Mouse (Mus musculus) limb, embryonic 15.5 days (tissue): ENCODE measurements at regions not wholly inside any gene's neighbourhood (a gene's known extent, or its start where the extent isn't known, plus 50 kb on each side); places are given as distances from the start of the nearest gene placed in this dataset.
A peak's percentile ranks its signal among the peaks of the same experiment; 100 is the strongest.

ENCODE experiments used
- ATAC-seq: fragments of 200-750 bp; cut with Nextera tagmentation; 2 replicates; pipeline ENCODE4 v1.8.0; 2017; ENCODE audit warnings: low read depth, moderate TSS enrichment; ENCODE audit not compliant: insufficient number of reproducible peaks, low FRiP score, low TSS enrichment
- H3K27ac ChIP-seq: fragments of 300-500 bp; sonication (generic); 2 replicates; pipeline ENCODE4 v1.5.1; 2015; ENCODE audit warnings: moderate library complexity, mild to moderate bottlenecking, inconsistent platforms
- H3K27me3 ChIP-seq: fragments of 300-500 bp; sonication (generic); 2 replicates; pipeline ENCODE4 v1.6.1; 2015; ENCODE audit warnings: inconsistent platforms
- H3K36me3 ChIP-seq: fragments of 300-500 bp; sonication (generic); 2 replicates; pipeline ENCODE4 v1.6.1; 2015; ENCODE audit warnings: inconsistent platforms
- H3K4me1 ChIP-seq: fragments of 300-500 bp; sonication (generic); 2 replicates; pipeline ENCODE4 v1.6.1; 2015; ENCODE audit warnings: inconsistent platforms
- H3K4me2 ChIP-seq: fragments of 300-500 bp; sonication (generic); 2 replicates; pipeline ENCODE4 v1.6.1; 2015; ENCODE audit warnings: mild to moderate bottlenecking, inconsistent platforms
- H3K4me3 ChIP-seq: fragments of 300-500 bp; sonication (generic); 2 replicates; pipeline ENCODE4 v1.5.1; 2015; ENCODE audit warnings: mild to moderate bottlenecking, inconsistent platforms
- H3K9ac ChIP-seq: fragments of 300-500 bp; sonication (generic); 2 replicates; pipeline ENCODE4 v1.6.1; 2015; ENCODE audit warnings: inconsistent platforms
- H3K9me3 ChIP-seq: fragments of 300-500 bp; sonication (generic); 2 replicates; pipeline ENCODE4 v1.6.1; 2016; ENCODE audit warnings: inconsistent platforms
- WGBS: fragments of 180-500 bp; shearing (Covaris S2); methylation state at CpG from one replicate; pipeline ENCODE4 v1.1.7; 2015; 5-methylcytosine and 5-hydroxymethylcytosine counted together

DNA sequence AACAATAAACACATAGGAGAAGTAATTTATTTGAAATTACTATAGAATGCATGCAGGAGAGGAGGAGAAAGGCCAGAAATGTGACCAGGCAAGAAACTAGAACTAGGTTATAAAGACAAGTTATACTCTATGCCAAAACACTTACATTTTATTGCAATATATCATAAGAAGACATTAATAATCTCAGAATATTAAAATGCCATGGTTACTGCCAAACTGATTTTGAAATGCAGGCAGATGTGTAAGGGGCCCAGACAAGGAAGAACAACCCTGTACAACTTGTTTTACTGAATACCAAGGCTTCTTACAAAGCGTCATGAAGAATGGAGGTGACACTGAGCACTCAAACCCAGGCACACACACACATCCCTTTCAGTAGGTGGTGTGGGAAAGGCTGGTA lies 68.9 kb upstream of the Ahr start:
- Histone ChIP-seq H3K27ac (peak overlapping the region; percentile 22; the same call in 1 of the 2 replicates), H3K9me3 (no peaks in the 10 kb centered on the region), H3K4me2 (no peak overlapping the region), H3K36me3 (no peaks in the 10 kb centered on the region), H3K4me3 (no peak overlapping the region), H3K27me3 (no peaks in the 10 kb centered on the region), H3K9ac (no peak overlapping the region), H3K4me1 (no peaks in the 10 kb centered on the region)
- WGBS, result 69% methylated on average over 1 of the region's 1 CpGs
- ATAC-seq, result no peak

- H3K27me3 ChIP-seq, result no peaks in the 10 kb centered on the region
- H3K27ac ChIP-seq, result no peak overlapping the region
- WGBS, result 79% methylated on average over 3 of the region's 3 CpGs
- no peak overlapping the region for H3K9ac ChIP-seq
- H3K4me1 ChIP-seq, result no peaks in the 10 kb centered on the region
- no peak for ATAC-seq
- no peak overlapping the region for H3K4me2 ChIP-seq
- H3K9me3 ChIP-seq, result no peaks in the 10 kb centered on the region
- H3K36me3 ChIP-seq, result no peaks in the 10 kb centered on the region
- H3K4me3 ChIP-seq, result no peak overlapping the region
Measured at GRCm38 (mm10) chr12:35602589-35602988, 67.8 kb upstream of the Ahr start.

DNA sequence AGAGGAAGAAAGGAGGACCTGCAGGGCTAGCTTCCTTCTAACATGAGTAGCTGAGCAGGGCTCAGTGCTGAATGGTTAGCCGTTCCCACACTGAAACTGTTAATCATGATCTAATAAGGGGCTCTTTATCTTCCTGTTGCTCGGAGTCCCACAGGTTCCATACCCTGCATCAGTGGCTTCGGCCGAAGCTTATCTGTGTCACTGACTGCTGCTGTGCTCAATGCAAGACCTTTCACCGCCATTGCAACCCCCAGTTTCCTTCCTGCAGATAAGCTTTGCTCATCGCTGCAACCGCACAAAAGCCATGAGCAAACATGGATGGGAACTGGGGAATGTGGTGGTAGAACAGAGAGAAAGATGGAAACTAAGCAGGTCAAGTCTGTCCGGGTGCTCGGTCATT lies 63.5 kb upstream of the Ahr start:
- Histone ChIP-seq H3K4me3 (no peak overlapping the region), H3K27me3 (no peaks in the 10 kb centered on the region), H3K27ac (no peak overlapping the region), H3K4me2 (no peak overlapping the region), H3K4me1 (no peaks in the 10 kb centered on the region), H3K9ac (no peak overlapping the region), H3K9me3 (no peaks in the 10 kb centered on the region), H3K36me3 (no peaks in the 10 kb centered on the region)
- ATAC-seq, result no peak
- 90% methylated on average over 9 of the region's 9 CpGs for WGBS

DNA sequence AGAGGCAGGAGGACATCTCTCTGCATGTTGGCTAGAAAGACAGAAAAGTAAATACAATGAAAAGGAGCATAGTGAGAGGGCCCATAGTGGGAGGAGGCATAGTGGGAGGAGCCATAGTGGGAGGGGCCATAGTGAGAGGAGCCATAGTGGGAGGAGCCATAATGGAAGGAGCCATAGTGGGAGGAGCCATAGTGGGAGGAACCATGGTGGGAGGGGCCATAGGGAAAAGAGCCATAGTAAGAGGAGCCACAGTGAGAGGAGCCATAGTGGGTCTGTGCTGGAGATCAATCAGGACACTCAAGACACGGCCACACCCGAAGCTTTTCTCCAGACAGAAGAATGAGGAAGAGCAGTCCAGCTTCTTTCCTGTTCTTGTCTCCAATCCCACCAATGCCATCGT lies 58.0 kb upstream of the Ahr start:
- ATAC-seq, result no peak
- no peaks in the 10 kb centered on the region for H3K4me1 ChIP-seq
- WGBS, result 85% methylated on average over 3 of the region's 3 CpGs

More for the DNA sequence above, 58.0 kb upstream of the Ahr start:
- no peak overlapping the region for H3K27ac ChIP-seq
- no peak overlapping the region for H3K4me2 ChIP-seq
- no peaks in the 10 kb centered on the region for H3K9me3 ChIP-seq
- H3K9ac ChIP-seq, result no peak overlapping the region
- H3K4me3 ChIP-seq, result no peak overlapping the region
- no peaks in the 10 kb centered on the region for H3K27me3 ChIP-seq
- no peaks in the 10 kb centered on the region for H3K36me3 ChIP-seq
